Mouse (Mus musculus) liver, adult 2 months (tissue): ENCODE data around the gene Il1rap. TPM values are rescaled to one million over a fixed set of nuclear protein-coding genes. Genes with fewer than 3 reads are reported as not detected.

Source experiments
- DNase-seq: peaks from one replicate; pipeline ENCODE4 v3.0.0-alpha.2; 2011; ENCODE audit warnings: low read depth, low spot score; ENCODE audit errors: extremely low read depth
- H3K27ac ChIP-seq: fragments of 200-500 bp; replicated peaks from 2 replicates; pipeline ENCODE4 v1.5.1; 2012; ENCODE audit warnings: low read depth, mild to moderate bottlenecking, control low read depth, inconsistent platforms, low read length; ENCODE audit not compliant: insufficient read depth
- H3K27me3 ChIP-seq: fragments of 200-500 bp; 2 replicates; pipeline ENCODE4 v1.6.1; 2012; ENCODE audit warnings: mild to moderate bottlenecking, moderate library complexity, low read length, inconsistent platforms; ENCODE audit not compliant: control insufficient read depth, insufficient read depth
- H3K36me3 ChIP-seq: fragments of 200-500 bp; 2 replicates; pipeline ENCODE4 v1.6.1; 2012; ENCODE audit warnings: low read length, inconsistent platforms; ENCODE audit not compliant: control insufficient read depth, insufficient read depth
- H3K4me1 ChIP-seq: fragments of 200-500 bp; 2 replicates; pipeline ENCODE4 v1.6.1; 2011; ENCODE audit warnings: low read length; ENCODE audit not compliant: control insufficient read depth, insufficient read depth
- H3K4me3 ChIP-seq: fragments of 200-500 bp; 2 replicates; pipeline ENCODE4 v1.5.1; 2011; ENCODE audit warnings: low read depth, mild to moderate bottlenecking, control low read depth, low read length, moderate library complexity; ENCODE audit not compliant: insufficient read depth
- H3K79me2 ChIP-seq: fragments of 200-500 bp; 2 replicates; pipeline ENCODE4 v1.6.1; 2012; ENCODE audit warnings: inconsistent platforms, mild to moderate bottlenecking, low read length, moderate library complexity; ENCODE audit not compliant: control insufficient read depth, insufficient read depth
- H3K9ac ChIP-seq: fragments of 200-500 bp; 2 replicates; pipeline ENCODE4 v1.6.1; 2012; ENCODE audit warnings: low read depth, mild to moderate bottlenecking, control low read depth, inconsistent platforms, low read length
- CTCF ChIP-seq: fragments of 200-500 bp; IDR thresholded peaks from 2 replicates; pipeline ENCODE4 v1.5.1; 2011; ENCODE audit warnings: low read depth, low read length, control low read depth
- POLR2A ChIP-seq: fragments of 200-500 bp; IDR thresholded peaks from 2 replicates; pipeline ENCODE4 v1.6.1; 2011; ENCODE audit warnings: low read length, control low read depth; ENCODE audit not compliant: insufficient read depth; ENCODE audit errors: extremely low read depth
- WGBS: fragments of 180-500 bp; shearing (Covaris S2); methylation state at CpG from one replicate; pipeline ENCODE4 v1.1.7; 2018; 5-methylcytosine and 5-hydroxymethylcytosine counted together
- polyA plus RNA-seq: library from polyadenylated mRNA; depleted of rRNA; stranded (reverse); fragments of >200 nt; gene quantifications from 2 replicates; pipeline ENCODE4 v1.2.3, GENCODE M21; 2012
- total RNA-seq: library from RNA; depleted of rRNA; stranded (reverse); fragments of >200 nt; gene quantifications from 2 replicates; pipeline ENCODE4 v1.2.3, GENCODE M21; 2014

Il1rap gene
- total and polyA plus RNA-seq, 2 experiments, result 47.7 to 160 TPM

DNA sequence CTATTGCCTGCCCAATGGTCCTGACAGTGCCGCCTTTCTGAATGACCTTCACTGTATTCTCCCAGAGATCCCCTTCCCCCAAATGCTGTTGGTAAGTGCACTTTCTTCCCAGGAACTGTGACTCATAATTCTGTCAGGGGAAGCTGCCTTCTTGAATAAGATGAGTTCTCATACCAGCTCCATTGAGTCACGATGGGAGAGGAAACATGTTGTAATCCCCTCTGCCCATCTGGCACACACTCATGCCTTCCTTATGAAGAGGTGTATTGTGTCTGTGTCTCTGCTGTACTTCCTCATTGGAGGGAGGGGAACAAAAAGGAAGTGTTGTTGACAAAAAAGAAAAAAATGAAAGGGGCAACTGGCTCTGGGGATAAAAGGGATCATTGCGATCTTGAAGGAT is 44.6 kb downstream of the Il1rap start:
- TF ChIP-seq CTCF (no peak), POLR2A (no peak)
- no peak for DNase-seq
- Histone ChIP-seq H3K27me3 (no peaks in the 10 kb centered on the region), H3K79me2 (peaks cover 12% of the 10 kb centered on the region; the same call in 1 of the 2 replicates), H3K9ac (no peak overlapping the region), H3K36me3 (peaks cover 22% of the 10 kb centered on the region), H3K27ac (no peak overlapping the region), H3K4me1 (no peaks in the 10 kb centered on the region; the same call in none of the 2 replicates), H3K4me3 (no peak overlapping the region)
- WGBS, result 87% methylated on average over 3 of the region's 3 CpGs

DNA sequence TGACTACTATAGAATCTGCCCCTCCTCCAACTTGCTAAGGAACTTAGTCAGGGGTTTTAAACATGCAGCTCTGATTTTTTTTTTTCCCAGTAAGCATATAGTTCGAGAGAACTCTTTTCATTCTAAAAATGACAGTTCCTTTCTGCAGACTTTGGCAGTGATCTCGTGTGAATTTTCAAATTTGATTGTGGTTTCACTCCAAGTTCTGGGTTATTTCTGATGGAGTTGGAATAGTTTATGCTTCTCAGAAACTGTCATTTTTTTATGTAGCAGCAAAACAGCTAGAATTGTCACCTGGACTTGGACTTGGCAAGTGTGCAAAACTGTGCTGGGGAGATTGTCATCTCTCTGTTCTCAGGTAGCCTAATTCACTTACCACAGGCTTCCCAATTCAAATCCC is 53.3 kb downstream of the Il1rap start:
- Histone ChIP-seq H3K4me1 (no peaks in the 10 kb centered on the region), H3K4me3 (no peak overlapping the region), H3K27ac (no peak overlapping the region), H3K79me2 (peaks cover 2% of the 10 kb centered on the region; the same call in 1 of the 2 replicates), H3K36me3 (peaks cover 10% of the 10 kb centered on the region; the same call in 1 of the 2 replicates), H3K27me3 (no peaks in the 10 kb centered on the region), H3K9ac (no peak overlapping the region)
- WGBS, result 65% methylated on average over 2 of the region's 2 CpGs
- TF ChIP-seq POLR2A (no peak), CTCF (no peak)
- no peak for DNase-seq

DNA sequence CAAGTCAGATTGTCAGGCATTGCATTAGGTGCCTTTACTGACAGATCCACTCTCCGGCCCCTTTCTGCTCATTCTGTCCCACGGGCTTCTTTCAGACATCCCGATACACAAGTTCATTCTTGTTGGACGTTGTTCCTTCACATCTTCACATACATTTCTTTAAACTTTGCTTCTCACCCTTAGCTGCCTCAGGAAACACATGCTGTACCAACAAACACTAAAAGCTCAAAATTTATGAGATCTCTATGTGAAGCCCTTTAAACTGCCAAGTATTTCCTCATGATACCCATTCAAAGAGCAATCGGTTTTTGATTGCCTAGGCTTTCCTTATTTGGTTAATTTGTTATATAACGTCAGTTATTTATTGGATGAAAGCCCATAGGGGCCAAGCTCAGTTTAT is 61.6 kb downstream of the Il1rap start:
- no peaks in the 10 kb centered on the region for H3K27me3 ChIP-seq
- peaks cover 11% of the 10 kb centered on the region for H3K79me2 ChIP-seq
- WGBS, result 41% methylated on average over 6 of the region's 6 CpGs
- no peak overlapping the region for H3K4me3 ChIP-seq
- DNase-seq, result peak; percentile 85
- peaks cover 21% of the 10 kb centered on the region; the same call in 1 of the 2 replicates for H3K4me1 ChIP-seq
- peak overlapping the region; percentile 71 for H3K27ac ChIP-seq
- no peak for TF ChIP-seq POLR2A
- no peak for TF ChIP-seq CTCF
- no peaks in the 10 kb centered on the region for H3K36me3 ChIP-seq
- 0 out of 2 replicates have a peak overlapping the region, but pooled peaks have one; percentile 8 for H3K9ac ChIP-seq

DNA sequence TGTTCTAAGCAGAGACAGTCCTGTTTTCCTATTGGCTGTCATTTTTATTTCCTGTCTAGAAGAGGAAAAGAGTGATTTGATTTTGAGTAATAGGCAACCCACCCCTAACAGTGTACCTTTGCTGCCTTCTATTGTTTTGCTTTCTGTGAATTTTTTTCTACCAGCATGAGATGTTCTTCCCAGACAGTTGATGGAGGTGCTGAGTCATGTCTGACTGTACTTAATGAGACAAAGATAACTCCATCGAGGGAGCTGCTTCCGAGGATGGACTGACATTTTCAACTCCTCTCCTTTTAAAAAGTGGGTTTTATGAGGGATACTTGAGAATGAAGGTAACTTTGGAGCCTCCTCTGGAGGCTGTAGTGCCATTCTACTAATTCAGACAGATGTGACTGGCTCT is 64.6 kb downstream of the Il1rap start:
- H3K9ac ChIP-seq, result no peak overlapping the region
- H3K4me3 ChIP-seq, result no peak overlapping the region
- peaks cover 15% of the 10 kb centered on the region for H3K79me2 ChIP-seq
- 63% methylated on average over 2 of the region's 2 CpGs for WGBS
- H3K27me3 ChIP-seq, result no peaks in the 10 kb centered on the region
- DNase-seq, result no peak
- TF ChIP-seq POLR2A (no peak), CTCF (no peak)
- H3K36me3 ChIP-seq, result peaks cover 5% of the 10 kb centered on the region
- H3K27ac ChIP-seq, result no peak overlapping the region
- peaks cover 21% of the 10 kb centered on the region; the same call in 1 of the 2 replicates for H3K4me1 ChIP-seq

GRCm38 (mm10) chr16:26647036-26647435 is 65.5 kb downstream of the Il1rap start:
- 38% methylated on average over 1 of the region's 1 CpGs for WGBS
- Histone ChIP-seq H3K4me3 (no peak overlapping the region), H3K36me3 (peaks cover 9% of the 10 kb centered on the region), H3K27ac (no peak overlapping the region), H3K27me3 (no peaks in the 10 kb centered on the region), H3K79me2 (peaks cover 16% of the 10 kb centered on the region), H3K9ac (no peak overlapping the region), H3K4me1 (peaks cover 21% of the 10 kb centered on the region; the same call in 1 of the 2 replicates)
- DNase-seq, result peak; percentile 46
- TF ChIP-seq POLR2A (no peak), CTCF (no peak)

- no peaks in the 10 kb centered on the region for H3K27me3 ChIP-seq
- no peak for DNase-seq
- TF ChIP-seq POLR2A, result no peak
- no peak for TF ChIP-seq CTCF
- no peak overlapping the region for H3K9ac ChIP-seq
- no peaks in the 10 kb centered on the region; the same call in 1 of the 2 replicates for H3K79me2 ChIP-seq
- peaks cover 12% of the 10 kb centered on the region for H3K36me3 ChIP-seq
- no peaks in the 10 kb centered on the region for H3K4me1 ChIP-seq
- 89% methylated on average over 7 of the region's 7 CpGs for WGBS
- H3K4me3 ChIP-seq, result no peak overlapping the region
- H3K27ac ChIP-seq, result no peak overlapping the region
These were observed 81.4 kb downstream of the Il1rap start for GRCm38 (mm10) chr16:26662722-26663436.
